Mouse (Mus musculus): ENCODE measurements around the gene S1pr2.

DNA sequence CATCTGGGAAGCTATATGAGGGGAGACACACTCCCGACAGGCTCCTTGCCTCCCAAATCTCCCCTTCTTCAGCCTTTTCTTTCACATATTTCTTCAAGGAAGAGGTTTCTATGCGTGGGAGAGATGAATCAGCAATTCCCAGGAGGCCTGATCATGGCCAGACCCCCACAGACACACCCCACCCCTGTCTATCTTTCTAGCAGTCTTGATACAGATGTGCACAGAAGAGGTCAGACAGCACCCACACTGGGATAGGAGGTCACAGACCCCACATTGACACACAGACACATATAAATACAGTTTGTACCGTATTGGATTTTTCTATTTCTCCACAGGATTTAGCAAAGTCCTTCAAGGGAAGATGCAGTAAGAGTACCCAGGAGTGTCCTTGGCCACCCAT, 10.6 kb downstream of the S1pr2 start:
- TF ChIP-seq POLR2A (IDR thresholded peaks at IDR 0.05; ENCODE audit: borderline replicate concordance, extremely low read depth, low read depth, low read length) (no peak), CTCF (IDR thresholded peaks at IDR 0.05; ENCODE audit: insufficient read depth, low read length) (no peak)
